Mouse (Mus musculus): Measurements from ENCODE around the gene Fermt1. TPM values are rescaled to one million over a fixed set of nuclear protein-coding genes. Genes with fewer than 3 reads are reported as not detected.

The Fermt1 gene
- polyA plus RNA-seq (2015; fragmentation: Nextera tagmentation; extraction: Ambion mirVana), result not detected in 2 replicates

DNA sequence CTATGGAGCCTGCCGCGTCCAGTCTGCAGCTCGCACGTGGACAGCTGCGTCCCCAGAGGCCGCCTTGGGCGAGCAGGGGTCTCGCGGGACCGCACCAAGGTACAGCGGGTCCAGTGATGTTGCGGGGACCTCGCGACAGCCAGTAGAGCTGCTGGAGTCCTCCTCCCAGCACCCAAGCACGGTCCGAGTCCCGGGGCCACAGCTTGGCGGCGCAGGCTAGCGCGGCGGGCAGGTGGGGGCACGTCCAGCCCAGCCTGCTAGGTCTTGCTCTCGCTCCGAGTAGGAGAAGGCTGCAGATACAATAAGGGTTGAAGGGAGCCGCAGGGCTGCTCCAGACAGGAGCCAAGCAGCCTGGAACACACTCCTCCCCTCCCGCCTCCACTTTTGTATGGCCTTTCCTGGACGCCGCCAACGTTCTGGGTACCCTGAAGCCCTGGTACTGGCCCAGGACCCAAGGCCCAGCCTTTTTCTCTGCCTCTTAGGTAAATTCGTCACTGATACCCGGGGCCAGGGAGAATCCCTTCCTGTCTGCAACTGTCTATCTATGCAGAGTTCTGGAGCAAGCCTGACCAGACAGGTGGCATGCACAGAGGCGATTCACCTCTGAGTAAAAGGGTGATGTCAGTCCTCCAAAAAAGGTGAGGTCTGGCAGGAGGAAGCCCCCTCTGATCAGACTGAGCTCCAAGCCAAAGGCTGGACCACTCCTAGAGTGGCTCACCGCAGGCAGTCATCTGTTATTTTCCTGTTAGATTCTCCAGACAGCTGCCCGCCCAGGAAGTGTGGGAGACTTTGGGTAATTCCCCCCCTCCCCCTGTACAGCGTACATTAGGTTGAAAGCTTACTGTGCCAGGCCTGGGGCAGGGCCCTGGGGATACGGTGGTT lies at the start of gene Fermt1:
Fermt1 (minus strand) TSS at position 581 of the 882 bp plus-strand sequence.
- H3K9ac ChIP-seq (replicated peaks; ENCODE audit: low read depth, low read length), result peak within 1 kb of the TSS; percentile 46; the same call in 1 of the 2 replicates
- no peaks in the 10 kb centered on the region for H3K36me3 ChIP-seq (ENCODE audit: control insufficient read depth, insufficient read depth)
- peak within 1 kb of the TSS; percentile 50 for H3K4me2 ChIP-seq (ENCODE audit: low read length)
- WGBS, result 3% methylated on average over 37 of the region's 37 CpGs
- H3K27me3 ChIP-seq (replicated peaks; ENCODE audit: control insufficient read depth, insufficient read depth, low read length), result peaks cover 35% of the 10 kb centered on the region
- H3K4me3 ChIP-seq (replicated peaks; ENCODE audit: low read length), result peak within 1 kb of the TSS; percentile 31
- ATAC-seq, result peak; percentile 62
- no peaks in the 10 kb centered on the region for H3K9me3 ChIP-seq (ENCODE audit: control insufficient read depth, low read length)
- H3K27ac ChIP-seq (ENCODE audit: low read length), result no peak within 1 kb of the TSS
- H3K4me1 ChIP-seq (replicated peaks; ENCODE audit: control insufficient read depth, insufficient read depth, low read length), result peaks cover 12% of the 10 kb centered on the region

- Histone ChIP-seq H3K9ac (replicated peaks; ENCODE audit: low read depth, low read length) (no peak overlapping the region), H3K27me3 (replicated peaks; ENCODE audit: control insufficient read depth, insufficient read depth, low read length) (no peaks in the 10 kb centered on the region), H3K4me3 (replicated peaks; ENCODE audit: low read length) (no peak overlapping the region), H3K27ac (ENCODE audit: low read length) (no peak overlapping the region), H3K9me3 (ENCODE audit: control insufficient read depth, low read length) (no peaks in the 10 kb centered on the region), H3K36me3 (ENCODE audit: control insufficient read depth, insufficient read depth) (no peaks in the 10 kb centered on the region), H3K4me1 (replicated peaks; ENCODE audit: control insufficient read depth, insufficient read depth, low read length) (no peaks in the 10 kb centered on the region), H3K4me2 (ENCODE audit: low read length) (no peak overlapping the region)
- WGBS, result 76% methylated on average over 9 of the region's 9 CpGs
- ATAC-seq, result no peak
Observed at GRCm38 (mm10) chr2:132992659-132993531, 47.2 kb upstream of the Fermt1 start.

DNA sequence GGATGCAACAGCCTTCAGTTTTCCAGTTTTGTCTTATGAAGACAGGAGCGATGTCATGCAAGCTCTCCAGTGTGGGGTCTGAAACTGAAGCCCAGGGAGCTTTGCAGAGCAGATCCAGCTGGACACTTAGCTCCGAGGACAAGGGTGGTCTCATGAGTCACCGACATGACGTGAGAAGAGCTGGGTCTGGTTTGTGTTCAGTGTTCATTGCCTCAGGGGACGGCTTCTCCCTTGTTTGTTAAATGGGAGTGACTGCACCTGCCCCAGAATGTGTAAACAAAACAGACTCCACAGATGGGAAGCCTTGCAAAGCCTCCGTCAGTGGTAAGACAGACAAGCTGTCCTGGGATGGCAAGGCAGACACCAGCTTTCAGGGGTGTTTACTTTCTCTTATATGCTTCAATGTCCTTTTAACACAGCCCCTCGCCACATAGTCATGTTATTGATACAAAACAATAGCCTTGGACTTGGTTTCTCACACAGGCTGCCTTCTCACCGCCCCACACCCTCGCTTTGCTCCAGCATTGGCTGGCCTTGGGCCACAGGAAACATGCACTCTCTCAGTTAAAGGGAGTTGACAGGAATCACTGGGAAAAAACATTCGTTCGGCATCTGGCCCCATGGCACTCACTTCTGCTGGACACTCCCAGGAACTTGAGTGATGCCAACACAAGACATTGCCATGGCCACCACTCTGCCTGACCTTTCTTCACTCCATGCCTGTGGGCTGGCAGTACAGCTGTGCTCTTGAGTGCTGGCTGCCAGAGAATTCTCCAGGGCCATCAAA lies 44.3 kb upstream of the Fermt1 start:
- H3K4me2 ChIP-seq (ENCODE audit: low read length), result no peak overlapping the region
- H3K36me3 ChIP-seq (ENCODE audit: control insufficient read depth, insufficient read depth), result no peaks in the 10 kb centered on the region
- H3K27me3 ChIP-seq (replicated peaks; ENCODE audit: control insufficient read depth, insufficient read depth, low read length), result no peaks in the 10 kb centered on the region
- no peaks in the 10 kb centered on the region for H3K9me3 ChIP-seq (ENCODE audit: control insufficient read depth, low read length)
- H3K27ac ChIP-seq (ENCODE audit: low read length), result no peak overlapping the region
- no peak overlapping the region for H3K4me3 ChIP-seq (replicated peaks; ENCODE audit: low read length)
- H3K4me1 ChIP-seq (replicated peaks; ENCODE audit: control insufficient read depth, insufficient read depth, low read length), result no peaks in the 10 kb centered on the region
- WGBS, result 68% methylated on average over 11 of the region's 11 CpGs
- no peak for ATAC-seq
- no peak overlapping the region for H3K9ac ChIP-seq (replicated peaks; ENCODE audit: low read depth, low read length)

GRCm38 (mm10) chr2:132973346-132973745 lies 27.6 kb upstream of the Fermt1 start:
- Histone ChIP-seq H3K9me3 (ENCODE audit: control insufficient read depth, low read length) (no peaks in the 10 kb centered on the region), H3K9ac (replicated peaks; ENCODE audit: low read depth, low read length) (no peak overlapping the region), H3K36me3 (ENCODE audit: control insufficient read depth, insufficient read depth) (no peaks in the 10 kb centered on the region), H3K4me2 (ENCODE audit: low read length) (no peak overlapping the region), H3K4me3 (replicated peaks; ENCODE audit: low read length) (no peak overlapping the region), H3K27ac (ENCODE audit: low read length) (no peak overlapping the region), H3K4me1 (replicated peaks; ENCODE audit: control insufficient read depth, insufficient read depth, low read length) (no peaks in the 10 kb centered on the region), H3K27me3 (replicated peaks; ENCODE audit: control insufficient read depth, insufficient read depth, low read length) (no peaks in the 10 kb centered on the region)
- 95% methylated on average over 2 of the region's 2 CpGs for WGBS
- no peak for ATAC-seq

DNA sequence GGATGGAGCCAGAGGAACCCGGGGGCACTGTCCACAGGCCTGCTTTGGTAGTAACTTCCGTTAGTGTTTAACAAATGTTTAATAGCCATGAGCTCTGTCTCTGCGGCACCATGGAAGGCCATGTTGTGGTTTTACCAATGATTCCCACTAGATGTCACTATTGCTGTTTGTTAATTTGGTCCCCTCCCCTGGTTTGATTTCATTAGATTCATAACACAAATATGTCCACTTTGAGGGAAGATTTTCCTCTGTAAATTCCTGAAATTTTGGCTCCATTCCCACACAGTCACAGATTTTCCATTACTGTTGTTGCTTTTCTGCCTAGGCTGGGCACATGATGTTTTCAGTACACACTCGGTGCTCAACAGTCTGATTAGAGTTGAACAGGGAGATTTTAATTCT lies 25.1 kb upstream of the Fermt1 start:
- H3K4me1 ChIP-seq (replicated peaks; ENCODE audit: control insufficient read depth, insufficient read depth, low read length), result no peaks in the 10 kb centered on the region
- WGBS, result 36% methylated on average over 4 of the region's 4 CpGs
- no peak overlapping the region for H3K4me2 ChIP-seq (ENCODE audit: low read length)
- no peaks in the 10 kb centered on the region for H3K9me3 ChIP-seq (ENCODE audit: control insufficient read depth, low read length)
- no peak overlapping the region for H3K9ac ChIP-seq (replicated peaks; ENCODE audit: low read depth, low read length)
- H3K27me3 ChIP-seq (replicated peaks; ENCODE audit: control insufficient read depth, insufficient read depth, low read length), result no peaks in the 10 kb centered on the region
- H3K27ac ChIP-seq (ENCODE audit: low read length), result no peak overlapping the region
- H3K36me3 ChIP-seq (ENCODE audit: control insufficient read depth, insufficient read depth), result no peaks in the 10 kb centered on the region
- H3K4me3 ChIP-seq (replicated peaks; ENCODE audit: low read length), result no peak overlapping the region
- peak; percentile 50 for ATAC-seq

GRCm38 (mm10) chr2:132957786-132958185 lies 12.1 kb upstream of the Fermt1 start:
- Histone ChIP-seq H3K4me3 (replicated peaks; ENCODE audit: low read length) (no peak overlapping the region), H3K9me3 (ENCODE audit: control insufficient read depth, low read length) (no peaks in the 10 kb centered on the region), H3K27me3 (replicated peaks; ENCODE audit: control insufficient read depth, insufficient read depth, low read length) (no peaks in the 10 kb centered on the region), H3K4me1 (replicated peaks; ENCODE audit: control insufficient read depth, insufficient read depth, low read length) (no peaks in the 10 kb centered on the region), H3K36me3 (ENCODE audit: control insufficient read depth, insufficient read depth) (no peaks in the 10 kb centered on the region), H3K27ac (ENCODE audit: low read length) (no peak overlapping the region), H3K4me2 (ENCODE audit: low read length) (no peak overlapping the region), H3K9ac (replicated peaks; ENCODE audit: low read depth, low read length) (no peak overlapping the region)
- WGBS, result 83% methylated on average over 1 of the region's 1 CpGs
- ATAC-seq, result no peak

DNA sequence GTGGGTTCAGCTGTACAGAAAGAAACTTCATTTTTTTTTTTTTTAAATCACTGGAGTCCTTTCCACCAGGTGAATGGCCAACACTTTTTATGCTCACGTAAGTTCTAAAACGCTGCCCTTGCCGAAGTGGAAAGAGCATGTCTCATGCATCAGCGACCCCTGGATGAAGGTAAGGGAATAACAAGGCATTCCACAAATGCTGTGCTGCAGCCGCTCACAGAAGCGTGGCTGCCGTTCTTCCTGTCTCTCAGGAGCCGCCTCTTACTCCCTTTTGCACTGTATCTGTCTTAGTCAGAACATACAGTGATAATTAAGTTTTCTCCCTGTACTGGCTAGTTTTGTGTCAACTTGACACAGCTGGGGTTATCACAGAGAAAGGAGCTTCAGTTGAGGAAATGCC lies 6.5 kb upstream of the Fermt1 start:
- peak; percentile 72 for ATAC-seq
- Histone ChIP-seq H3K36me3 (ENCODE audit: control insufficient read depth, insufficient read depth) (no peaks in the 10 kb centered on the region), H3K4me3 (replicated peaks; ENCODE audit: low read length) (no peak overlapping the region), H3K9me3 (ENCODE audit: control insufficient read depth, low read length) (no peaks in the 10 kb centered on the region), H3K27ac (ENCODE audit: low read length) (no peak overlapping the region), H3K9ac (replicated peaks; ENCODE audit: low read depth, low read length) (no peak overlapping the region), H3K27me3 (replicated peaks; ENCODE audit: control insufficient read depth, insufficient read depth, low read length) (0 out of 2 replicates have a peak, but pooled peaks cover 2% of the 10 kb centered on the region), H3K4me2 (ENCODE audit: low read length) (no peak overlapping the region), H3K4me1 (replicated peaks; ENCODE audit: control insufficient read depth, insufficient read depth, low read length) (no peaks in the 10 kb centered on the region)
- 2% methylated on average over 8 of the region's 8 CpGs for WGBS

- Histone ChIP-seq H3K4me1 (replicated peaks; ENCODE audit: control insufficient read depth, insufficient read depth, low read length) (peaks cover 12% of the 10 kb centered on the region), H3K27me3 (replicated peaks; ENCODE audit: control insufficient read depth, insufficient read depth, low read length) (peaks cover 33% of the 10 kb centered on the region), H3K36me3 (ENCODE audit: control insufficient read depth, insufficient read depth) (no peaks in the 10 kb centered on the region), H3K27ac (ENCODE audit: low read length) (no peak overlapping the region), H3K9ac (replicated peaks; ENCODE audit: low read depth, low read length) (no peak overlapping the region), H3K4me3 (replicated peaks; ENCODE audit: low read length) (no peak overlapping the region), H3K4me2 (ENCODE audit: low read length) (no peak overlapping the region), H3K9me3 (ENCODE audit: control insufficient read depth, low read length) (no peaks in the 10 kb centered on the region)
- WGBS, result 79% methylated on average over 7 of the region's 7 CpGs
- no peak for ATAC-seq
Observed at GRCm38 (mm10) chr2:132948174-132948573, 2.5 kb upstream of the Fermt1 start.
